Mouse (Mus musculus) erythroblast, embryonic 14.5 days (primary cell): ENCODE results near the gene Ppp1r3d.

Source experiments
- GATA1 ChIP-seq: IDR thresholded peaks from 2 replicates; pipeline ENCODE4 v1.6.1; 2012; ENCODE audit warnings: low read length, inconsistent platforms, mixed read lengths
- TAL1 ChIP-seq: IDR thresholded peaks from 3 replicates; pipeline ENCODE4 v1.6.1; 2012; ENCODE audit warnings: low read length, inconsistent platforms, mixed read lengths

DNA sequence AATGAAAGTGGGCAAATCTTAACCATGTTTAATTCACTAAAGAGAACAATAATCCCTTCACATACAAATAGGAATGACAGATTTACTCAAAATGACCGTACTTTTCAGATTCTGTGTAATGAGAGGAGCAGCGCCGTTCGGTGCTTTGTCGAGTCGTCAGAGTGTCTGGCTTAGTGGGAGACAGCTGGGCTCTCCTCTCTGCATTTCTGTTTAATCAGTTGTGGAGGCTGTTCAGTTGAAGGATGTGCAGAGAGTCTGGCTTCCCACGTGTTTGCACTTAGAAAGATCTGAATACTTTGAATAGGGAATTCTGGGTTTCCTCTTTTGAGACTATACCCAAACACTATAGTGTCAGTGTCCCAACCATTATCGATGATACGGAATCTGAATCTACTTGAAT, 23.0 kb upstream of the Ppp1r3d start:
- no peak for TF ChIP-seq GATA1
- TF ChIP-seq TAL1, result no peak
